Mouse (Mus musculus) layer of hippocampus, adult 11-12 months (tissue): ENCODE measurements around the gene Hmga1.

Experiments used
- DNase-seq: peaks from one replicate; pipeline ENCODE4 v3.0.0; 2022; ENCODE audit warnings: low spot score

The Hmga1 gene

DNA sequence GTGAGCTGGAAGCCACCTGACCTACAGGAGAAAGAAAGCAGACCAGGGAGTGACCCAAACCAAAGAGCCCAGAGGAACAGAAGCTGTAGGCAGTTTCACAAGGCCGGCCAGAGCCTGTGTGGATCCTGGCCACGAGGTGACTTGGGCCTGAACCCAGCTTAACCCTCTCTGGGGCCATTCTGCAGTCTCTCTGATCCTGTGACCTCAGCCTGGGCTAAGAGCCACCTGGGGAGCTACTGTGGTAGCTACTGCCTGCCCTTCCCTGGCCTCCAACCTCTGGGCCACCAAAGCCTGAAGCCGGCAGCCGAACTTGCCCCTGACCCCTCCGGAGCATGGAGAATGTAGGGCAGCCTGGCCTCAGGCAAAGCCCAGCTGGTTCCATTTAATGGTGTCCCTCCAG is 27.5 kb upstream of the Hmga1 start:
- DNase-seq: no peak

DNA sequence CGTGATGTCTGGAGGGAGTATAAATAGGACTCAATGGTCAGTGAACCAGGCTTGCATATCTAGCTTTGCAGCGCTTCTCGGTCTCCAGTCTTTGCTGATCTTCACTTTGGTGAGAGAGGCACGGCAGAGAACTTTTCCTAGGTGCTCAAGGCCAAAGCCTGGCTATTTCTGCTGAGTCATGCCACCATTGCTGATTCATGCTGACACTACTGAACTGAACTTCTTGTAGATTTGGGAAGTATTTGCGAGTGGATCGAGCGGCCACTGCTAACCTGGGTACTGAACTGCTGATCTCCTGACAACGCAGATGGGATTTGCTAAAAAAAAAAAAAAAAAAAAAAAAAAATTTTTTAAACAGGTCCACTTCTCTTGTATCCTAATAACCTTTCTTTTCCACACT is 24.2 kb upstream of the Hmga1 start:
- DNase-seq: no peak

GRCm38 (mm10) chr17:27533354-27533753 is 22.9 kb upstream of the Hmga1 start:
- DNase-seq: no peak

DNA sequence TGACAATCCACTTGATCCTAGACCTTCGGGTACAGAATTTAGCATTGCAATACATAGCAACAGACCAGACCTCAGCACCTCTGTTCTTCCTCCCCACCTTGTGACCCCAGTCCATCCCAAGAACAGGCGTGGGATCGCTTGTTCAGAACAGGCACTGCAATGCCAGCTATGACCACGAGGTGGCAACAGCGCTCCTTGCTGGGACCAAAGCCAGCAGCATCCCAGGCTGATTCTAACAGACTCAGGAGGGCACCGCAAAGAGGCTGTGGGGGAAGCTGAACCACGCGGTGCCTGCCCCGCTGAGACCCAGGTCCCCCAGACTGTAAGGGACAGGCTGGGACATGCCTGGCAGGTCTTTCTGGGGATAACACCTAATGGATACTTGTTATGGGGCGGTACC is 21.6 kb upstream of the Hmga1 start:
- peak; percentile 90 for DNase-seq

- DNase-seq: no peak
Observed at GRCm38 (mm10) chr17:27541261-27541660, 15.0 kb upstream of the Hmga1 start.

DNA sequence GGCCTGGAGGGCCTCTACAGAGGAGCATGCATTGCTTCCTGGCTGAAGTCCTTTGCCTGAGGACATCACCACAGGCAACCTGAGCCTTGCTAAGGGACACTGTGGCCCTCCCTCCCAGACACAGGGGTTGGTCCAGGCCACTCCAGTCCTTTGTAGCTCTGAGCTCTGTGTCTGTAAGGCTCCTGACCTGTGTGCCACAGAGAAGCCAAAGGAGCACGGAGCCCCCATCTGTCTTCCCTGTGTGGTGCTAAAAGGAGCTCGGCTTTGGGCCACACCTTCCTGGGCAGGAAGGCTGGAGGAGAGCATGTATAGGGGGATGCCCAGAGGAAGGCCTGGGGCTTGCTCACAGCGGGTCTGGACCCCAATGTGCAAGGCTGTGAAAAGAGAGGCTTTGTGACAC is 14.3 kb upstream of the Hmga1 start:
- no peak for DNase-seq

GRCm38 (mm10) chr17:27544551-27544950 is 11.7 kb upstream of the Hmga1 start:
- no peak for DNase-seq

DNA sequence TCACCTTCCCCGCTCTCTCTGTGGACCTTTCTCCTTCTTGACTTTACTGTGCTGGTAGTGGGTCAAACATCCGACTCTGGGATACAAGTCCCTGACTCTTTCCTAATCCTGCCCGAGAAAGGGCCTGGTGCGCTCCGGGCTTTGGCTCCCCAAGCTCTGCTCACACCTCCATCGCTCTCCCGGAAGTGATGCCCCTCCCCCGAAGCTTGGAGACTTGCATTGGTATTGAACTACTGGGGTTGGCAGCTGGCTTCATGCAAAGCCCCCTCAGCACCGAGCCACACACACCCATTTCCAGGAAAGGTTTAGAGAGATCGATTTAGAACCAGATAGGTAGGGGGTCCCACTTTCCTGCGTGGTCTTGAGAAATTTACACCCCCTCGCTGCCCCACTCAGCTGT is 10.3 kb upstream of the Hmga1 start:
- DNase-seq: no peak

DNA sequence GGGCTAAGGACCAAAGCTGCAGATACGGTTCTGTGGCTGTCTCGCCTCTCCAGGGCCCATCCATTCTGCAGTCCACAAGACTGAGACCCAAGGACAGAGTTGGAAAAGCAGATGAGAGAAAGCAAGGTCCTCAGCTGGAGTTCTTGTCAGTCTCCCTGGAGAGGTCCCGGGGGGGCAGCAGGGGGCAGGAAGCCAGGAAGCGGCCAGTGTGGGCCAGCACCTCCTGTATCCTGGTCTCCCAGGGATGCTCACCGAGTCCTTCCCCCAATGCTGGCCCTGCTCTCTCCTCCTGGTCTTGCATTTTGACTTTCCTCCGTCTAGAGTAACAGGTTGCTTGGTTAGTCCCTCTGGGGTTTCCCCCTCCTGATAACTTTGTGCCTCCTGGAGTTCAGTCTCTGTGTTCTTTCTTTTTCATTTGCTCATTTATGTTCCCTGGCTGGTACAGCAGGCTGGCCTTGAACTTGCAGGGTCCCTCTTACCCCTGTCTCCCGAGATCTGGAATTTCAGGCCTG is 9.7 kb upstream of the Hmga1 start:
- DNase-seq: no peak

- DNase-seq: no peak
Observed at GRCm38 (mm10) chr17:27547253-27547868, 8.9 kb upstream of the Hmga1 start.

GRCm38 (mm10) chr17:27549234-27549633 is 7.1 kb upstream of the Hmga1 start:
- no peak for DNase-seq

GRCm38 (mm10) chr17:27551393-27551940 is 4.8 kb upstream of the Hmga1 start:
- DNase-seq: no peak

- no peak for DNase-seq
Observed at GRCm38 (mm10) chr17:27552215-27553201, 3.8 kb upstream of the Hmga1 start.

DNA sequence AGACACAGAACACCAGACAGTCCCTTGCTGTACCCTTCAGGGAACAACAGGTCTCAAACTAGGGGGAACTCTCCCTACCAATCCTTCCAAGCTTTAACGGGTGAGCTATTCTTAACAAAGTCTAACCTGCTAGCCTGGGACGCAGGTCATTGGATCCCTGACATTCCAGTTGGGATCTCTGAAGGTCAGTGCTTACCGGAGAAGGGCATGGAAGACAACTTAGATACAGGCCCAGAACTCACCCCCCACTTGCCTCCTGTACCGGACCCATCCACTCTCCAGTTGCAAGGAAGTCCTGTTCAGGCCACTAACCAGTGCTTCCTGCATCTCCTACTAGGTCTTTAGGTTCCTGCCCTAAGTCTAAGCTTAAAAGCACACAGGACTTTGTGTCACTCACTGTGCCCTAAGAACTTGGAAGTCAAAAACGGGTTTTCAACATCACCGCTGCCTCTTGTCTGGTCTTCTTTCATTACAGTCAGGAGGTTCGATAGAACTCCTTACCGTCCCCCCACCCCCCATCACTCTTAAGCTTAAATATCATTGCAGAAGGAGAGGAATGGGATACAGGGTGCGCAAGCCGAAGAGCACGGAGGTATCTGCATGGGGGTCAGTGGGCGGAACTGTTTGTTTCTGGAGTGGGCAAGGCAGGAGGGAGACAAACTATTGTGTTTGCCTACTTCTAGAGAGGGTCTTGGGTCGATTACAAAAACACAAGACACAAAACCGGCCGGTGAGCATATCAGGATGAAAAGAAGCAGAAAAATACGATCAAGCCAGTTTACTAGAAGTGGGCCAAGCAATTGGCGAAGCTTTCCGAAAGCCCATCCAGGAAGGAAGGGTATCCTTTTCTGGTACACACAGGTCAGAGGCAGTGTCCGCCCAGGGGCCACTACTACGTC is 2.0 kb upstream of the Hmga1 start:
- DNase-seq: no peak

DNA sequence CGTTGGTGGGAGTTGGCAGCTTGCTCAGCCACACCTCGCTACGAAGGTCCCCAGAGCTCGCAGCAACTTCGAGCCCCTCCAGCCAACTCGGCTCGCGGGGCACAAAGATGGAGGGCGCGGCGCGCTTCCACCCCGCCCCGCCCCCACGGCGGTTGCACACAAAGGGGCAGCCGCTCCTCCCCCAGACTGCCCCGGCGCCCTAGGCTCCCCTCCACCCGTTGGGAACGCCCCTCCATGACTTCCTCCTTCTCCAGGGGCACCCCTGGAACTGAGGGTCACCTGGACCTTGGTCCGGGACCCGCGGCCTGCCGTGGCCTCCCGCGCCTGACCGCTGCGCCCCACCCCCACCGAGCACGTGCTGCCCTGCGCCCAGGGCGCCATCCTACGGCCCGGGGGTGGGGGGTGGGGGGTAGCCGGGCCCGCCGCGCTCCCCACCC is 1.2 kb upstream of the Hmga1 start:
- no peak for DNase-seq

GRCm38 (mm10) chr17:27555512-27556172 is 655 bp upstream of the Hmga1 start:
- DNase-seq: no peak

- no peak for DNase-seq
Observed at GRCm38 (mm10) chr17:27557181-27557926, 1.1 kb downstream of the Hmga1 start.

DNA sequence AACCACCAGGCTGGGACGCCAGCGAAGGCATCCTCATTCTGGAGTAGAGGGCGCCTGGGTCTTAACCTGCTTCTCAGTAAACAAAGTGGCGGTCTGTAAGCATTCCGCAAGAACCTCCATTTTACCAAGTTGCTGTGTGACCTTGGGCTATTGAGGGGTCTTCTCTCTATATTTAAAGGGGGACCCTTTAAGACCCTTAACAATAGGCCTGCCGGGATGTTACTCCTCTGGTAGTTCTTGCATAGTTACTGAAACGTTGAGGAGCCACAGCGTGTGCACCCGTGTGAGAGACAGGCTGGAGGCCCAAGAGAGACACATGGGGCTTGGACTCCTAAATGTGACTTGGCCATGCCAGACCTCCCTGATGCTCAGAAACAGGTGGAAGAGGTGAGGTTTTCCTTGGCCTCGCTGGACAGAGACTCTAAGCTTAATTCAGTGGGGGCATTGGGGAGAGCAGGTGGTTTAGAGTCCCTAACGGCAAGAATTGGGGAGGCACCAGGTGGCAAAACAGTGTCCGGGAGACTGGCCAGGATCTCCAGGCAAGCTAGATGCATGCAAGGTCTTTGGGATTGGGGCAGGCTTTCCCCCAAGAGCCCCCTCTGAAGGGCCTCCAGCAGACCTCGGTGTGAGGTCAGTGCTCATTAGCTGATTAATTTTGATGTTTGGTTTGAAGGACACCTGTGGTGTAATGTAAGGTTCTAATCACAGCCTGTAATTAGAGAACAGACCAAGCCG is 1.8 kb downstream of the Hmga1 start:
- no peak for DNase-seq

DNA sequence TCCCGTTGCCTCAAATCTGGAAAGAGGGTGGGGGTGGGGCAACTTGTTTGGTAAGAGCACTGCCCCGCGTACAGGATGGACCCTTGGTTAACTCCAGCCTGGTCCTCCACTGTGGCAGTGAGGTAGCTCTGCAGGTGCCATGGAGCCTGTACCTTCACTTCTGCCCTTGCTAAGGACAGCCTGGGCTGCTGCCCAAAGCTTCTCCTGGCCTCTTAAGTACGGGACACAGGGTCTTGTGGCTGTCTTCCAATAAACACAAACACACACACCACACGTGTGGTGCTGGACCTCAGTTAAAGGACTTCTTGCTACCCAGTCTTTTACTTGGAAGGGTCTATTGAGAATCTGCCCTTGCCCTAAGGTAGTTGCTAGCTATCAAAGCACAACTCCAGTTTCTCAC is 2.5 kb downstream of the Hmga1 start:
- DNase-seq: no peak

- DNase-seq: no peak
Observed at GRCm38 (mm10) chr17:27559596-27559995, 3.3 kb downstream of the Hmga1 start.
